Comparison of ENCODE assay signal across 12 mouse cellular contexts in genomic region chr10:96755674-96756073, GRCm38 (mm10).
DNase-seq lines count a peak whose midpoint lies in the region; ATAC-seq and TF ChIP-seq lines count a peak whose summit lies in the region.
"Had no signal": no experiment of that assay in that cellular context is flagged by ENCODE, and none has a peak within 500 bp of the region (broad histone marks: within the 10 kb centered on the region; RNA-seq: fewer than 3 reads in every experiment).

No protein-coding gene starts in this region.

- no peaks in the 10 kb centered on the region for H3K9me3 ChIP-seq in neural tube, embryonic 11.5 days (ENCODE audit: control insufficient read depth, low read length)
- no peaks in the 10 kb centered on the region for H3K9me3 ChIP-seq in midbrain, embryonic 10.5 days (replicated peaks)
- H3K9me3 ChIP-seq in liver, postnatal 0 days (ENCODE audit: low read length) = no peaks in the 10 kb centered on the region
- H3K9me3 ChIP-seq: limb, embryonic 12.5 days had no signal

- peak; percentile 86 for DNase-seq in heart, adult 11 months
- DNase-seq in heart, adult 8-10 months (ENCODE audit: low spot score) = no peak
- peak; percentile 53 for DNase-seq in neural tube, embryonic 11.5 days (ENCODE audit: low spot score)
- DNase-seq in neural tube, embryonic 10.5 days (ENCODE audit: extremely low spot score, low spot score) = no peak
- DNase-seq in midbrain, embryonic 10.5 days (ENCODE audit: low spot score) = peak; percentile 42
- DNase-seq in liver, postnatal 0 days = no peak
- no peak for DNase-seq in ovary, postnatal 36 days (ENCODE audit: low spot score)
- DNase-seq: adrenal gland, postnatal 10 days; cerebellum, postnatal 14 days had no signal

- H3K27ac ChIP-seq in neural tube, embryonic 11.5 days (ENCODE audit: low read depth, low read length) = no peak overlapping the region
- H3K27ac ChIP-seq in midbrain, embryonic 10.5 days (replicated peaks) = peak overlapping the region; percentile 78
- H3K27ac ChIP-seq in liver, postnatal 0 days (ENCODE audit: low read depth) = no peak overlapping the region
- H3K27ac ChIP-seq: limb, embryonic 12.5 days; macrophage had no signal

- WGBS in neural tube, embryonic 11.5 days = 40% methylated on average over 8 of the region's 8 CpGs
- 26% methylated on average over 8 of the region's 8 CpGs for WGBS in midbrain, embryonic 10.5 days
- 67% methylated on average over 8 of the region's 8 CpGs for whole genome bisulfite sequencing in liver, postnatal 0 days (ENCODE audit: insufficient replicate concordance)

- peaks cover 4% of the 10 kb centered on the region for H3K4me1 ChIP-seq in neural tube, embryonic 11.5 days (ENCODE audit: control insufficient read depth, insufficient read depth, low read length)
- peaks cover 60% of the 10 kb centered on the region for H3K4me1 ChIP-seq in midbrain, embryonic 10.5 days
- H3K4me1 ChIP-seq in liver, postnatal 0 days (ENCODE audit: insufficient read depth) = peaks cover 5% of the 10 kb centered on the region; the same call in 1 of the 2 replicates

- H3K9ac ChIP-seq in neural tube, embryonic 11.5 days (ENCODE audit: low read length) = no peak overlapping the region
- no peak overlapping the region for H3K9ac ChIP-seq in liver, postnatal 0 days (replicated peaks)
- H3K9ac ChIP-seq: limb, embryonic 12.5 days had no signal

- no peak overlapping the region for H3K4me2 ChIP-seq in neural tube, embryonic 11.5 days (ENCODE audit: low read depth)
- no peak overlapping the region for H3K4me2 ChIP-seq in liver, postnatal 0 days (ENCODE audit: low read depth, low read length)
- H3K4me2 ChIP-seq: limb, embryonic 12.5 days had no signal

- H3K36me3 ChIP-seq in neural tube, embryonic 11.5 days (ENCODE audit: control insufficient read depth, insufficient read depth, low read length) = no peaks in the 10 kb centered on the region
- H3K36me3 ChIP-seq in midbrain, embryonic 10.5 days = no peaks in the 10 kb centered on the region
- no peaks in the 10 kb centered on the region for H3K36me3 ChIP-seq in liver, postnatal 0 days (replicated peaks; ENCODE audit: insufficient read depth, low read length)
- H3K36me3 ChIP-seq: limb, embryonic 12.5 days had no signal

- ATAC-seq in neural tube, embryonic 11.5 days (ENCODE audit: insufficient read depth, low FRiP score, low TSS enrichment) = peak; percentile 48; the same call in 1 of the 2 replicates
- no peak for ATAC-seq in liver, postnatal 0 days
- no peak for ATAC-seq in inflammation-experienced regulatory T-cells, adult 6 months

- no peak overlapping the region for H3K4me3 ChIP-seq in neural tube, embryonic 11.5 days (ENCODE audit: low read depth, low read length)
- no peak overlapping the region; the same call in 1 of the 2 replicates for H3K4me3 ChIP-seq in midbrain, embryonic 10.5 days
- no peak overlapping the region for H3K4me3 ChIP-seq in liver, postnatal 0 days (ENCODE audit: low read depth, low read length)
- H3K4me3 ChIP-seq: limb, embryonic 12.5 days had no signal

- no peak for TF ChIP-seq CTCF in liver, postnatal 0 days (IDR thresholded peaks at IDR 0.05; ENCODE audit: low read depth)

- TF ChIP-seq EP300 in liver, postnatal 0 days (IDR thresholded peaks at IDR 0.05; ENCODE audit: low read depth) = no peak

- no peaks in the 10 kb centered on the region for H3K27me3 ChIP-seq in neural tube, embryonic 11.5 days (ENCODE audit: control insufficient read depth, insufficient read depth, low read length)
- H3K27me3 ChIP-seq in midbrain, embryonic 10.5 days (ENCODE audit: low read depth, poor library complexity, severe bottlenecking) = no peaks in the 10 kb centered on the region
- H3K27me3 ChIP-seq in liver, postnatal 0 days (ENCODE audit: insufficient read depth, low read length) = no peaks in the 10 kb centered on the region
- H3K27me3 ChIP-seq: limb, embryonic 12.5 days had no signal

Comparison
In these comparisons a context has a peak if more than half of its experiments do, and no peak if none do; other contexts are left out.
1. DNase-seq: peak in heart, adult 11 months (single experiment), neural tube, embryonic 11.5 days (single experiment) and midbrain, embryonic 10.5 days (single experiment); none in heart, adult 8-10 months (single experiment), neural tube, embryonic 10.5 days (single experiment), liver, postnatal 0 days (single experiment) and ovary, postnatal 36 days (single experiment).